In the genomic region with DNA sequence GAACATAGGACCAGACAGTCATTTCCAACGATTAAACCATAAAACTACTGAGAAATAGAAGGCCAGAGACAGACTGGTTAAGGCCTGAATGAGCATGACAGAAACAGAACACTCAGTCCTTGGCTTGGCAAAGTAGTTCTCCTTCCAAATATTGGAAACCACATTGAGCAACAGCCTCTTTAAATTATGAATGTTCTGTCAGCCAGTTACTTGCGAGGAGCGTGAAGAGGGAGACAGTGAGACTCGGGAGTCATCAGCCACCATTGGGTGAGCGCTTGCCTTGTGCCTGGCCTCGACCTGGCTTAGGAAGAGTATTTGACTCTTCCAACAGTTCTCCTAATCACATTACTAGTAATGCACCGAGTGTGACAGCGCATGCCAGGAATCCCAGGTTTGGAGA, we compare ENCODE assay signal across 35 mouse cellular contexts. TPM values are rescaled to one million over a fixed set of nuclear protein-coding genes. Genes with fewer than 3 reads are reported as not detected.
DNase-seq lines count a peak whose midpoint lies in the region; ATAC-seq and TF ChIP-seq lines count a peak whose summit lies in the region.
"Had no signal": no experiment of that assay in that cellular context is flagged by ENCODE, and none has a peak within 500 bp of the region (broad histone marks: within the 10 kb centered on the region; RNA-seq: fewer than 3 reads in every experiment).

No protein-coding gene starts in this region.

- H3K27ac ChIP-seq in kidney, embryonic 15.5 days = no peak overlapping the region
- H3K27ac ChIP-seq: forebrain, embryonic 13.5 days; heart, embryonic 13.5 days; hindbrain, embryonic 10.5 days; hindbrain, embryonic 15.5 days; layer of hippocampus, adult 2 months; left cerebral cortex, adult 2 months; limb, embryonic 12.5 days; midbrain, embryonic 12.5 days; stomach, embryonic 15.5 days had no signal

- H3K27me3 ChIP-seq in kidney, embryonic 15.5 days = no peaks in the 10 kb centered on the region
- H3K27me3 ChIP-seq: forebrain, embryonic 13.5 days; heart, embryonic 13.5 days; hindbrain, embryonic 15.5 days; limb, embryonic 12.5 days; midbrain, embryonic 12.5 days; stomach, embryonic 15.5 days had no signal

- H3K9me3 ChIP-seq in kidney, embryonic 15.5 days (replicated peaks) = no peaks in the 10 kb centered on the region
- H3K9me3 ChIP-seq: forebrain, embryonic 13.5 days; heart, embryonic 13.5 days; hindbrain, embryonic 10.5 days; hindbrain, embryonic 15.5 days; limb, embryonic 12.5 days; midbrain, embryonic 12.5 days; stomach, embryonic 15.5 days had no signal

- no peak for TF ChIP-seq POLR2A in lung, adult 2 months (IDR thresholded peaks at IDR 0.05; ENCODE audit: borderline replicate concordance, extremely low read depth, low read depth, low read length)

- TF ChIP-seq CTCF in lung, adult 2 months (IDR thresholded peaks at IDR 0.05; ENCODE audit: insufficient read depth, low read length) = no peak

- 70% methylated on average over 8 of the region's 8 CpGs for WGBS in lung, adult 2 months
- WGBS in kidney, embryonic 15.5 days = 81% methylated on average over 8 of the region's 8 CpGs

- no peaks in the 10 kb centered on the region for H3K36me3 ChIP-seq in kidney, embryonic 15.5 days
- H3K36me3 ChIP-seq: heart, embryonic 13.5 days; hindbrain, embryonic 10.5 days; hindbrain, embryonic 15.5 days; limb, embryonic 12.5 days; midbrain, embryonic 12.5 days; stomach, embryonic 15.5 days had no signal

- DNase-seq in adrenal gland, adult (ENCODE audit: inconsistent age in 2 of 2, low spot score in 1 of 2) = peak; percentile 23 to 76
- DNase-seq in adrenal gland, adult 18-20 months (ENCODE audit: low spot score in 2 of 2) = no peak
- peak; percentile 23 for DNase-seq in gastrocnemius, postnatal 25 days
- no peak for DNase-seq in gastrocnemius, adult 8-10 months (ENCODE audit: low spot score in 2 of 2)
- peak; percentile 61 for DNase-seq in lung, postnatal 36 days
- DNase-seq in lung, adult 2 months = no peak
- DNase-seq in kidney, postnatal 36 days = no peak
- DNase-seq: cerebellum, adult 8-10 months; cerebellum, postnatal 36 days; heart, postnatal 10 days; kidney, adult 11 months; kidney, postnatal 25 days had no signal

- ATAC-seq in kidney, embryonic 15.5 days (replicated peaks; ENCODE audit: low FRiP score) = no peak
- ATAC-seq: forebrain, embryonic 13.5 days; inflammation-experienced regulatory T-cells, adult 6 months had no signal

- H3K4me3 ChIP-seq in lung, adult 2 months (replicated peaks; ENCODE audit: extremely low read depth, low read depth, low read length) = no peak overlapping the region
- no peak overlapping the region for H3K4me3 ChIP-seq in kidney, embryonic 15.5 days (replicated peaks)
- H3K4me3 ChIP-seq: forebrain, embryonic 13.5 days; heart, embryonic 13.5 days; hindbrain, embryonic 10.5 days; hindbrain, embryonic 15.5 days; layer of hippocampus, adult 2 months; left cerebral cortex, adult 2 months; limb, embryonic 12.5 days; midbrain, embryonic 12.5 days; stomach, embryonic 15.5 days had no signal

- no peaks in the 10 kb centered on the region; the same call in 1 of the 2 replicates for H3K4me1 ChIP-seq in lung, adult 2 months (ENCODE audit: control insufficient read depth, insufficient read depth, low read length)
- 0 out of 2 replicates have a peak, but pooled peaks cover 3% of the 10 kb centered on the region for H3K4me1 ChIP-seq in kidney, embryonic 15.5 days
- H3K4me1 ChIP-seq: forebrain, embryonic 13.5 days; hindbrain, embryonic 15.5 days; limb, embryonic 12.5 days; midbrain, embryonic 12.5 days; stomach, embryonic 15.5 days had no signal

- no peak overlapping the region for H3K4me2 ChIP-seq in kidney, embryonic 15.5 days
- H3K4me2 ChIP-seq: forebrain, embryonic 13.5 days; heart, embryonic 13.5 days; hindbrain, embryonic 15.5 days; limb, embryonic 12.5 days; midbrain, embryonic 12.5 days; stomach, embryonic 15.5 days had no signal

- H3K9ac ChIP-seq in kidney, embryonic 15.5 days = no peak overlapping the region
- H3K9ac ChIP-seq: forebrain, embryonic 13.5 days; heart, embryonic 13.5 days; hindbrain, embryonic 15.5 days; limb, embryonic 12.5 days; midbrain, embryonic 12.5 days; stomach, embryonic 15.5 days had no signal

RNA-seq across cellular contexts. Expression of gene Gm43552, which starts 15.8 kb away (rescaled TPM):
- 1 to 10 TPM in 1 of 2 experiments, not detected in 1; 1.2 TPM for total RNA-seq in adrenal gland, adult 18-20 months (2021)
- 1 to 10 TPM in 1 of 2 experiments, not detected in 1; 2.6 TPM for total RNA-seq in gastrocnemius, postnatal 25 days (2021)
- 1 to 10 TPM in 2 of 4 experiments, not detected in 2; 1.4 to 6.5 TPM for total RNA-seq in gastrocnemius, adult 8-10 months (2022)
- polyA plus RNA-seq in lung, adult 2 months (2012; rRNA removed) = not detected in 2 replicates
- not detected in 2 replicates for polyA plus RNA-seq in kidney, embryonic 15.5 days (2015; fragmentation: Nextera tagmentation; extraction: Ambion mirVana)
- total RNA-seq: CH12.LX; ES-E14; heart, postnatal 10 days; layer of hippocampus, postnatal 14 days; left cerebral cortex, adult 2 months; left cerebral cortex, postnatal 25 days; liver, adult 2 months; megakaryocyte, adult 5-6 weeks had no signal
- polyA plus RNA-seq: C2C12; embryonic facial prominence, embryonic 11.5 days; forebrain, embryonic 13.5 days; hindbrain, embryonic 10.5 days; hindbrain, embryonic 15.5 days; inflammation-experienced regulatory T-cells, adult 6 months; kidney, embryonic 14.5 days; limb, embryonic 12.5 days; liver, embryonic 16.5 days; lung, embryonic 16.5 days; midbrain, embryonic 12.5 days; neural tube, embryonic 14.5 days had no signal

RNA-seq across cellular contexts. Expression of gene Smim14, which starts 28.6 kb away (rescaled TPM):
- total RNA-seq in adrenal gland, adult 18-20 months (2021) = 100 to 1,000 TPM; 166 to 180 TPM
- total RNA-seq in gastrocnemius, postnatal 25 days (2021) = 10 to 100 TPM; 33.5 to 34.6 TPM
- 10 to 100 TPM; 29.1 to 34.4 (median 30.4) TPM for total RNA-seq in gastrocnemius, adult 8-10 months (2022)
- polyA plus RNA-seq in lung, adult 2 months (2012; rRNA removed) = 137 and 157 TPM in 2 replicates
- polyA plus RNA-seq in kidney, embryonic 15.5 days (2015; fragmentation: Nextera tagmentation; extraction: Ambion mirVana) = 96.9 and 107 TPM in 2 replicates

RNA-seq across cellular contexts. Expression of gene Ube2k, which starts 28.6 kb away (rescaled TPM):
- total RNA-seq in adrenal gland, adult 18-20 months (2021) = 100 to 1,000 TPM in 1 of 2 experiments, 10 to 100 TPM in 1; 92.4 to 105 TPM
- total RNA-seq in gastrocnemius, postnatal 25 days (2021) = 10 to 100 TPM; 59.0 to 60.3 TPM
- total RNA-seq in gastrocnemius, adult 8-10 months (2022) = 10 to 100 TPM; 47.2 to 60.8 (median 55.1) TPM
- polyA plus RNA-seq in lung, adult 2 months (2012; rRNA removed) = 12.3 and 15.1 TPM in 2 replicates
- 171 and 184 TPM in 2 replicates for polyA plus RNA-seq in kidney, embryonic 15.5 days (2015; fragmentation: Nextera tagmentation; extraction: Ambion mirVana)

Comparison
In these comparisons a context has a peak if more than half of its experiments do, and no peak if none do; other contexts are left out.
1. DNase-seq: peak in adrenal gland, adult (2 of 2), gastrocnemius, postnatal 25 days (single experiment) and lung, postnatal 36 days (single experiment); none in adrenal gland, adult 18-20 months (0 of 2), gastrocnemius, adult 8-10 months (0 of 2), lung, adult 2 months (single experiment) and kidney, postnatal 36 days (0 of 2).
2. RNA of gene Smim14, which starts 28.6 kb away (total RNA-seq): 166 to 180 TPM in adrenal gland, adult 18-20 months; 33.5 to 34.6 TPM in gastrocnemius, postnatal 25 days and 29.1 to 34.4 TPM in gastrocnemius, adult 8-10 months; every median in the first group is over 4 times any median in the second.